In genomic region chr15:89177121-89177520, GRCm38 (mm10) we compare ENCODE assay signal across 9 mouse cellular contexts. TPM values are rescaled to one million over a fixed set of nuclear protein-coding genes. Genes with fewer than 3 reads are reported as not detected.
DNase-seq lines count a peak whose midpoint lies in the region; ATAC-seq and TF ChIP-seq lines count a peak whose summit lies in the region.
"Had no signal": no experiment of that assay in that cellular context is flagged by ENCODE, and none has a peak within 500 bp of the region (broad histone marks: within the 10 kb centered on the region; RNA-seq: fewer than 3 reads in every experiment).

No protein-coding gene starts in this region.

- ATAC-seq in heart, embryonic 13.5 days (ENCODE audit: extremely low read depth, insufficient number of reproducible peaks, low FRiP score, low TSS enrichment): no peak
- ATAC-seq in kidney, embryonic 16.5 days (ENCODE audit: low FRiP score, low TSS enrichment): no peak
- peak; percentile 5; the same call in 1 of the 2 replicates for ATAC-seq in lung, embryonic 16.5 days (ENCODE audit: low read depth)

- H3K4me3 ChIP-seq in cortical plate, adult 2 months (ENCODE audit: insufficient read depth, low read length): no peak overlapping the region
- H3K4me3 ChIP-seq in heart, embryonic 13.5 days: peak overlapping the region; percentile 18
- H3K4me3 ChIP-seq in kidney, embryonic 16.5 days (ENCODE audit: low read length): no peak overlapping the region
- H3K4me3 ChIP-seq in lung, embryonic 16.5 days (ENCODE audit: low read length): peak overlapping the region; percentile 19; the same call in 1 of the 2 replicates
- H3K4me3 ChIP-seq: erythroblast, embryonic 14.5 days had no signal

- peak overlapping the region; percentile 70 for H3K9ac ChIP-seq in heart, embryonic 13.5 days
- peak overlapping the region; percentile 13; the same call in 1 of the 2 replicates for H3K9ac ChIP-seq in kidney, embryonic 16.5 days (replicated peaks; ENCODE audit: low read length)
- peak overlapping the region; percentile 20 for H3K9ac ChIP-seq in lung, embryonic 16.5 days (ENCODE audit: low read length)

- peak overlapping the region; percentile 92 for H3K4me2 ChIP-seq in heart, embryonic 13.5 days
- H3K4me2 ChIP-seq in kidney, embryonic 16.5 days (replicated peaks; ENCODE audit: low read depth, low read length): peak overlapping the region; percentile 35
- peak overlapping the region; percentile 63 for H3K4me2 ChIP-seq in lung, embryonic 16.5 days (ENCODE audit: low read depth, low read length)

- TF ChIP-seq CTCF in cortical plate, adult 2 months (IDR thresholded peaks at IDR 0.05; ENCODE audit: extremely low read depth, insufficient read depth, low read length): no peak

- DNase-seq in 416B (ENCODE audit: low read depth) (peak; percentile 59), NIH3T3 (ENCODE audit: low read depth) (peak; percentile 53)
- DNase-seq in ovary, postnatal 36 days (ENCODE audit: low spot score): peak; percentile 84
- DNase-seq in thymus, postnatal 10 days (ENCODE audit: low spot score in 2 of 2): no peak

- WGBS in heart, embryonic 13.5 days: 7% methylated on average over 5 of the region's 5 CpGs
- 3% methylated on average over 5 of the region's 5 CpGs for WGBS in kidney, embryonic 16.5 days
- 2% methylated on average over 5 of the region's 5 CpGs for WGBS in lung, embryonic 16.5 days

- no peaks in the 10 kb centered on the region for H3K27me3 ChIP-seq in heart, embryonic 13.5 days (replicated peaks)
- H3K27me3 ChIP-seq in kidney, embryonic 16.5 days (ENCODE audit: insufficient read depth, low read length): no peaks in the 10 kb centered on the region
- no peaks in the 10 kb centered on the region for H3K27me3 ChIP-seq in lung, embryonic 16.5 days (ENCODE audit: control insufficient read depth, insufficient read depth, low read depth, low read length)

- 0 out of 2 replicates have a peak overlapping the region, but pooled peaks have one; percentile 11 for H3K27ac ChIP-seq in cortical plate, adult 2 months (ENCODE audit: insufficient read depth, low read length)
- H3K27ac ChIP-seq in heart, embryonic 13.5 days (replicated peaks): peak overlapping the region; percentile 95
- peak overlapping the region; percentile 80 for H3K27ac ChIP-seq in kidney, embryonic 16.5 days (ENCODE audit: low read length)
- peak overlapping the region; percentile 87 for H3K27ac ChIP-seq in lung, embryonic 16.5 days (ENCODE audit: low read length)

- TF ChIP-seq POLR2A in cortical plate, adult 2 months (IDR thresholded peaks at IDR 0.05; ENCODE audit: extremely low read depth, insufficient read depth, low read length): no peak

- no peaks in the 10 kb centered on the region for H3K36me3 ChIP-seq in heart, embryonic 13.5 days
- H3K36me3 ChIP-seq in kidney, embryonic 16.5 days (ENCODE audit: insufficient read depth, low read length): no peaks in the 10 kb centered on the region
- H3K36me3 ChIP-seq in lung, embryonic 16.5 days (ENCODE audit: control insufficient read depth, insufficient read depth, low read length): no peaks in the 10 kb centered on the region

- peaks cover 5% of the 10 kb centered on the region; the same call in 1 of the 2 replicates for H3K4me1 ChIP-seq in cortical plate, adult 2 months (ENCODE audit: control insufficient read depth, insufficient read depth, low read length)
- H3K4me1 ChIP-seq in heart, embryonic 13.5 days: peaks cover 90% of the 10 kb centered on the region
- peaks cover 84% of the 10 kb centered on the region for H3K4me1 ChIP-seq in kidney, embryonic 16.5 days (ENCODE audit: insufficient read depth, low read length)
- peaks cover 75% of the 10 kb centered on the region for H3K4me1 ChIP-seq in lung, embryonic 16.5 days (replicated peaks; ENCODE audit: control insufficient read depth, insufficient read depth, low read length)

- no peaks in the 10 kb centered on the region for H3K9me3 ChIP-seq in heart, embryonic 13.5 days
- no peaks in the 10 kb centered on the region for H3K9me3 ChIP-seq in kidney, embryonic 16.5 days (ENCODE audit: low read length)
- H3K9me3 ChIP-seq in lung, embryonic 16.5 days (ENCODE audit: control insufficient read depth, low read length): no peaks in the 10 kb centered on the region

RNA-seq across cellular contexts. Expression of gene Plxnb2, which starts 3.5 kb away (rescaled TPM):
- polyA plus RNA-seq in cortical plate, adult 2 months (2012; rRNA removed): 51.0 and 52.9 TPM in 2 replicates
- polyA plus RNA-seq in heart, embryonic 13.5 days (2015; fragmentation: Nextera tagmentation; extraction: Ambion mirVana): 84.6 and 99.0 TPM in 2 replicates
- 184 and 188 TPM in 2 replicates for polyA plus RNA-seq in kidney, embryonic 16.5 days (2015; fragmentation: Nextera tagmentation; extraction: Ambion mirVana)
- 134 and 139 TPM in 2 replicates for polyA plus RNA-seq in lung, embryonic 16.5 days (2015; fragmentation: Nextera tagmentation; extraction: Ambion mirVana)

RNA-seq across cellular contexts. Expression of gene Dennd6b, which starts 19.2 kb away (rescaled TPM):
- 137 and 148 TPM in 2 replicates for polyA plus RNA-seq in cortical plate, adult 2 months (2012; rRNA removed)
- polyA plus RNA-seq in heart, embryonic 13.5 days (2015; fragmentation: Nextera tagmentation; extraction: Ambion mirVana): 17.4 and 17.9 TPM in 2 replicates
- 20.4 and 21.9 TPM in 2 replicates for polyA plus RNA-seq in kidney, embryonic 16.5 days (2015; fragmentation: Nextera tagmentation; extraction: Ambion mirVana)
- polyA plus RNA-seq in lung, embryonic 16.5 days (2015; fragmentation: Nextera tagmentation; extraction: Ambion mirVana): 12.2 and 12.5 TPM in 2 replicates

RNA-seq across cellular contexts. Expression of gene Mapk11, which starts 27.7 kb away (rescaled TPM):
- 91.5 and 93.7 TPM in 2 replicates for polyA plus RNA-seq in cortical plate, adult 2 months (2012; rRNA removed)
- polyA plus RNA-seq in heart, embryonic 13.5 days (2015; fragmentation: Nextera tagmentation; extraction: Ambion mirVana): 3.8 and 4.0 TPM in 2 replicates
- 16.0 and 16.4 TPM in 2 replicates for polyA plus RNA-seq in kidney, embryonic 16.5 days (2015; fragmentation: Nextera tagmentation; extraction: Ambion mirVana)
- 9.6 and 10.3 TPM in 2 replicates for polyA plus RNA-seq in lung, embryonic 16.5 days (2015; fragmentation: Nextera tagmentation; extraction: Ambion mirVana)
- polyA plus RNA-seq: erythroblast, embryonic 14.5 days had no signal

RNA-seq across cellular contexts. Expression of gene Ppp6r2, which starts 34.2 kb away (rescaled TPM):
- 119 and 135 TPM in 2 replicates for polyA plus RNA-seq in cortical plate, adult 2 months (2012; rRNA removed)
- 20.5 and 20.8 TPM in 2 replicates for polyA plus RNA-seq in heart, embryonic 13.5 days (2015; fragmentation: Nextera tagmentation; extraction: Ambion mirVana)
- polyA plus RNA-seq in kidney, embryonic 16.5 days (2015; fragmentation: Nextera tagmentation; extraction: Ambion mirVana): 24.0 and 26.7 TPM in 2 replicates
- 25.7 and 26.4 TPM in 2 replicates for polyA plus RNA-seq in lung, embryonic 16.5 days (2015; fragmentation: Nextera tagmentation; extraction: Ambion mirVana)

RNA-seq across cellular contexts. Expression of gene Mapk12, which starts 36.6 kb away (rescaled TPM):
- 21.0 and 22.3 TPM in 2 replicates for polyA plus RNA-seq in cortical plate, adult 2 months (2012; rRNA removed)
- polyA plus RNA-seq in heart, embryonic 13.5 days (2015; fragmentation: Nextera tagmentation; extraction: Ambion mirVana): 19.0 and 20.4 TPM in 2 replicates
- polyA plus RNA-seq in kidney, embryonic 16.5 days (2015; fragmentation: Nextera tagmentation; extraction: Ambion mirVana): 15.5 and 16.2 TPM in 2 replicates
- polyA plus RNA-seq in lung, embryonic 16.5 days (2015; fragmentation: Nextera tagmentation; extraction: Ambion mirVana): 12.2 and 13.9 TPM in 2 replicates

Comparison
In these comparisons a context has a peak if more than half of its experiments do, and no peak if none do; other contexts are left out.
1. DNase-seq: peak in 416B (single experiment), NIH3T3 (single experiment) and ovary, postnatal 36 days (single experiment); none in thymus, postnatal 10 days (0 of 2).
2. H3K27ac ChIP-seq: peak in every context shown above with its lines; median percentile 95 in heart, embryonic 13.5 days; 87 in lung, embryonic 16.5 days; 80 in kidney, embryonic 16.5 days; 11 in cortical plate, adult 2 months.
3. H3K4me3 ChIP-seq: peak in heart, embryonic 13.5 days (single experiment) and lung, embryonic 16.5 days (single experiment); none in cortical plate, adult 2 months (single experiment) and kidney, embryonic 16.5 days (single experiment).
4. H3K4me2 ChIP-seq: peak in every context shown above with its lines; median percentile 92 in heart, embryonic 13.5 days; 63 in lung, embryonic 16.5 days; 35 in kidney, embryonic 16.5 days.
5. H3K9ac ChIP-seq: peak in every context shown above with its lines; median percentile 70 in heart, embryonic 13.5 days; 20 in lung, embryonic 16.5 days; 13 in kidney, embryonic 16.5 days.